Mouse (Mus musculus) liver, embryonic 14.5 days (tissue): ENCODE measurements at regions not wholly inside any gene's neighbourhood (a gene's known extent, or its start where the extent isn't known, plus 50 kb on each side); places are given as distances from the start of the nearest gene placed in this dataset.

Experiments used
- ATAC-seq: fragments of 200-750 bp; cut with Nextera tagmentation; 2 replicates; pipeline ENCODE4 v1.8.0; 2017; ENCODE audit warnings: moderate number of reproducible peaks, mild to moderate bottlenecking, moderate library complexity; ENCODE audit not compliant: insufficient read depth
- DNase-seq, 3 experiments: peaks; one replicate each; pipeline ENCODE4 v3.0.0-alpha.2; 2012 to 2013; ENCODE audit warnings: low read depth in 3 of 3, low spot score in 3 of 3
- H3K27ac ChIP-seq: fragments of 300-500 bp; sonication (generic); 2 replicates; pipeline ENCODE4 v1.5.1; 2014; ENCODE audit warnings: moderate library complexity, mild to moderate bottlenecking, control low read depth, inconsistent platforms
- H3K27me3 ChIP-seq: fragments of 300-500 bp; sonication (generic); 2 replicates; pipeline ENCODE4 v1.6.1; 2014; ENCODE audit warnings: mild to moderate bottlenecking, low read length, moderate library complexity; ENCODE audit not compliant: control insufficient read depth, insufficient read depth
- H3K36me3 ChIP-seq: fragments of 300-500 bp; sonication (generic); replicated peaks from 2 replicates; pipeline ENCODE4 v1.6.1; 2014; ENCODE audit warnings: low read depth; ENCODE audit not compliant: control insufficient read depth, insufficient read depth
- H3K4me1 ChIP-seq, 2 experiments: fragments of 200-500 bp in 1 of 2; fragments of 300-500 bp in 1 of 2; sonication (generic) in 1 of 2; replicated peaks; 2 replicates each; pipeline ENCODE4 v1.6.1; 2012 to 2014; ENCODE audit warnings: antibody characterized with exemption in 1 of 2, inconsistent platforms in 1 of 2, low read length in 1 of 2; ENCODE audit not compliant: control insufficient read depth in 2 of 2, insufficient read depth in 2 of 2
- H3K4me2 ChIP-seq: fragments of 300-500 bp; sonication (generic); 2 replicates; pipeline ENCODE4 v1.6.1; 2014; ENCODE audit warnings: low read depth, mild to moderate bottlenecking, control low read depth, moderate library complexity
- H3K4me3 ChIP-seq, 2 experiments: fragments of 200-500 bp in 1 of 2; fragments of 300-500 bp in 1 of 2; sonication (generic) in 1 of 2; 2 replicates each; pipeline ENCODE4 v1.5.1; 2012 to 2014; ENCODE audit warnings: low read depth in 2 of 2, low read length in 2 of 2, mild to moderate bottlenecking in 2 of 2, control low read depth in 1 of 2, inconsistent platforms in 1 of 2, moderate library complexity in 1 of 2; ENCODE audit not compliant: insufficient read depth in 1 of 2
- H3K9ac ChIP-seq: fragments of 300-500 bp; sonication (generic); replicated peaks from 2 replicates; pipeline ENCODE4 v1.6.1; 2014; ENCODE audit warnings: mild to moderate bottlenecking, control low read depth, moderate library complexity
- H3K9me3 ChIP-seq: fragments of 300-500 bp; sonication (generic); 2 replicates; pipeline ENCODE4 v1.6.1; 2016; ENCODE audit warnings: low read length, mixed read lengths; ENCODE audit not compliant: control insufficient read depth
- CTCF ChIP-seq: IDR thresholded peaks from 2 replicates; pipeline ENCODE4 v1.5.1; 2016; ENCODE audit warnings: antibody characterized with exemption, low read depth, control low read depth
- EP300 ChIP-seq: IDR thresholded peaks from 2 replicates; pipeline ENCODE4 v1.6.1; 2016; ENCODE audit warnings: antibody characterized with exemption, low read depth
- WGBS: fragments of 180-500 bp; shearing (Covaris S2); extraction: QIAGEN DNeasy Blood & Tissue Kit; methylation state at CpG from one replicate; pipeline ENCODE4 v1.1.7; 2014; ENCODE audit not compliant: insufficient replicate concordance; 5-methylcytosine and 5-hydroxymethylcytosine counted together

- Histone ChIP-seq H3K9me3 (no peaks in the 10 kb centered on the region), H3K4me2 (no peak overlapping the region), H3K36me3 (no peaks in the 10 kb centered on the region), H3K27ac (no peak overlapping the region), H3K27me3 (no peaks in the 10 kb centered on the region), H3K4me3 (no peak overlapping the region), H3K4me1 (no peaks in the 10 kb centered on the region), H3K9ac (no peak overlapping the region)
- 63% methylated on average over 7 of the region's 7 CpGs for WGBS
- TF ChIP-seq CTCF, result no peak
- no peak for TF ChIP-seq EP300
- ATAC-seq, result peak; percentile 100
- DNase-seq, result peak; percentile 76 to 86 (median 80)
Observed at GRCm38 (mm10) chr1:102628061-102628460, 2140.3 kb upstream of the Cdh20 start.

- Histone ChIP-seq H3K27me3 (no peaks in the 10 kb centered on the region), H3K27ac (no peak overlapping the region), H3K9ac (no peak overlapping the region), H3K4me3 (no peak overlapping the region), H3K4me1 (no peaks in the 10 kb centered on the region), H3K36me3 (no peaks in the 10 kb centered on the region), H3K9me3 (no peaks in the 10 kb centered on the region), H3K4me2 (no peak overlapping the region)
- DNase-seq (no peak), ATAC-seq (no peak)
- 29% methylated on average over 1 of the region's 1 CpGs for WGBS
- TF ChIP-seq CTCF (no peak), EP300 (no peak)
Observed at GRCm38 (mm10) chr1:102644379-102644778, 2123.9 kb upstream of the Cdh20 start.

DNA sequence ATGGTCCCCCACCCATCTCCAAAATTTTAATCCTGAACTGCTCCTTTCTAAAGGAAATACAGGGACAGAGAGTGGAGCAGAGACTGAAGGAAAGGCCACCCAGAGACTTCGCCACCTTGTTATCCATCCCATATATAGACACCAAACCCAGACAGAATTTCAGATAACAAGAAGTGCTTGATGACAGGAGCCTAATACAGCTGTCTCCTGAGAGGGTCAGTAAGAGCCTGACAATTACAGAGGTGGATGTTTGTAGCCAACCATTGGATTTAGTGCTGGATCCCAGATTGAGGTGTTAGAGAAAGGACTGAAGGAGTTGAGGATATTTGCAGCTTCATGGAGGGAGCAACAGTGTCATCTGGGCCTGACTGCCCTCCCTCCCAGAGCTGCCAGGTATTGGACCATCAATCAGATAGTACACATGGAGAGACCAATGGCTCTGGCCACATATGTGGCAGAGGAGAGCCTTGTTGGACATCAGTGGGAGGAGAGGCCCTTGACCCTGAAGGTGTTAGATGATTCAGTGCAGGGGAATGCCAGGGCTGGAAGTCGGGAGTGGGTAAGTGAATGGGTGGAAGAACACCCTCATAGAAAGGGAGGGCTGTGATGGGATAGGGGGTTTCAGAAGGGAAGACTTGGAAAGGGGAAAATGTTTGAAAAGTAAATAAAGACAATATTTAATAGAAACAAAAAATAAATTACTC is 2080.8 kb upstream of the Cdh20 start:
- Histone ChIP-seq H3K27ac (no peak overlapping the region), H3K4me3 (no peak overlapping the region), H3K9ac (no peak overlapping the region), H3K9me3 (no peaks in the 10 kb centered on the region), H3K4me2 (no peak overlapping the region), H3K4me1 (no peaks in the 10 kb centered on the region), H3K36me3 (no peaks in the 10 kb centered on the region), H3K27me3 (no peaks in the 10 kb centered on the region)
- ATAC-seq (no peak), DNase-seq (no peak)
- WGBS, result 51% methylated on average over 2 of the region's 2 CpGs
- no peak for TF ChIP-seq EP300
- TF ChIP-seq CTCF, result no peak

DNA sequence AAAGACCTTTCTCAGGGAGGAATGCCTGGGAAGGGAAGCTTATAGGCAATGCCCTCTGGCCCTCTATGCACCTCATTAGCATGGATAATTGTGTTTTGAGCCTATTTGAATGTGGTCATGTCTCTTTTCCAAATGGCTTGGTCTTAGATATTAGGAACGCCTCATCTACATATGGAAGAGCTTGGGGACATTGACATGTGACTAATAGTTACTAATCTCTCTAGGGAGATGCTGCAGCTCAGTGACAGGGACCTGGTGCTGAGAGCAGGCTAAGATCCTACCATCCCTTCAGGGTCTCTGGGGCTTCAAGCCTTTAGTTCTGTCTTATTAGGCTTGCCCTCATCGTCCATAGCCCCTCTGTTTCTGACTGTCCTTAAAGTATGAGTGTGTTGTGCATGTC is 2051.9 kb upstream of the Cdh20 start:
- ATAC-seq, result no peak
- no peaks in the 10 kb centered on the region for H3K27me3 ChIP-seq
- 58% methylated on average over 2 of the region's 2 CpGs for WGBS

GRCm38 (mm10) chr1:102733991-102734390 is 2034.3 kb upstream of the Cdh20 start:
- Histone ChIP-seq H3K4me3 (no peak overlapping the region), H3K36me3 (no peaks in the 10 kb centered on the region), H3K4me1 (no peaks in the 10 kb centered on the region), H3K27ac (no peak overlapping the region), H3K4me2 (no peak overlapping the region), H3K27me3 (no peaks in the 10 kb centered on the region), H3K9me3 (no peaks in the 10 kb centered on the region), H3K9ac (no peak overlapping the region)
- no peak for ATAC-seq
- WGBS, result 91% methylated on average over 1 of the region's 1 CpGs
- no peak for TF ChIP-seq CTCF
- TF ChIP-seq EP300, result no peak
- DNase-seq, result no peak

More for the DNA sequence above, 2051.9 kb upstream of the Cdh20 start:
- TF ChIP-seq EP300 (no peak), CTCF (no peak)
- no peak overlapping the region for H3K4me3 ChIP-seq
- H3K9me3 ChIP-seq, result no peaks in the 10 kb centered on the region
- H3K27ac ChIP-seq, result no peak overlapping the region
- DNase-seq, result no peak
- no peaks in the 10 kb centered on the region for H3K36me3 ChIP-seq
- H3K4me1 ChIP-seq, result no peaks in the 10 kb centered on the region
- H3K9ac ChIP-seq, result no peak overlapping the region
- H3K4me2 ChIP-seq, result no peak overlapping the region
